Mouse (Mus musculus) limb, embryonic 14.5 days (tissue): ENCODE measurements around the gene Fam13c. TPM values are rescaled to one million over a fixed set of nuclear protein-coding genes. Genes with fewer than 3 reads are reported as not detected.

Source experiments
- ATAC-seq: fragments of 200-750 bp; cut with Nextera tagmentation; 2 replicates; pipeline ENCODE4 v1.8.0; 2017; ENCODE audit warnings: low read depth, moderate number of reproducible peaks, moderate TSS enrichment; ENCODE audit not compliant: low FRiP score
- DNase-seq: peaks from one replicate; pipeline ENCODE4 v3.0.0-alpha.2; 2015; ENCODE audit warnings: low spot score
- H3K27ac ChIP-seq: fragments of 300-500 bp; sonication (generic); replicated peaks from 2 replicates; pipeline ENCODE4 v1.5.1; 2014; ENCODE audit warnings: low read depth, mild to moderate bottlenecking, low read length, moderate library complexity, mixed read lengths
- H3K27me3 ChIP-seq: fragments of 300-500 bp; sonication (generic); 2 replicates; pipeline ENCODE4 v1.6.1; 2014; ENCODE audit warnings: low read length, mixed read lengths; ENCODE audit not compliant: control insufficient read depth, insufficient read depth
- H3K36me3 ChIP-seq: fragments of 300-500 bp; sonication (generic); 2 replicates; pipeline ENCODE4 v1.6.1; 2014; ENCODE audit warnings: mild to moderate bottlenecking, low read length, moderate library complexity, mixed read lengths; ENCODE audit not compliant: control insufficient read depth, insufficient read depth
- H3K4me1 ChIP-seq: fragments of 300-500 bp; sonication (generic); 2 replicates; pipeline ENCODE4 v1.6.1; 2014; ENCODE audit warnings: antibody characterized with exemption, low read length, mixed read lengths; ENCODE audit not compliant: control insufficient read depth, insufficient read depth
- H3K4me2 ChIP-seq: fragments of 300-500 bp; sonication (generic); replicated peaks from 2 replicates; pipeline ENCODE4 v1.6.1; 2014; ENCODE audit warnings: low read depth, mild to moderate bottlenecking, low read length, moderate library complexity; ENCODE audit not compliant: severe bottlenecking
- H3K4me3 ChIP-seq: fragments of 300-500 bp; sonication (generic); replicated peaks from 2 replicates; pipeline ENCODE4 v1.5.1; 2014; ENCODE audit warnings: low read length
- H3K9ac ChIP-seq: fragments of 300-500 bp; sonication (generic); 2 replicates; pipeline ENCODE4 v1.6.1; 2014; ENCODE audit warnings: mild to moderate bottlenecking, low read depth, low read length, moderate library complexity; ENCODE audit not compliant: severe bottlenecking
- H3K9me3 ChIP-seq: fragments of 300-500 bp; sonication (generic); 2 replicates; pipeline ENCODE4 v1.6.1; 2016; ENCODE audit warnings: low read length; ENCODE audit not compliant: control insufficient read depth
- POLR2A ChIP-seq: fragments of 200-500 bp; IDR thresholded peaks from 2 replicates; pipeline ENCODE4 v1.8.0; 2012; ENCODE audit warnings: inconsistent platforms, mild to moderate bottlenecking, moderate library complexity, borderline replicate concordance; ENCODE audit not compliant: insufficient read depth, insufficient read length; ENCODE audit errors: extremely low read depth
- WGBS: fragments of 180-500 bp; shearing (Covaris S2); extraction: QIAGEN DNeasy Blood & Tissue Kit; methylation state at CpG from one replicate; pipeline ENCODE4 v1.1.7; 2014; 5-methylcytosine and 5-hydroxymethylcytosine counted together
- polyA plus RNA-seq, 2 experiments: library from polyadenylated mRNA; depleted of rRNA in 1 of 2; stranded (reverse) in 1 of 2; unstranded in 1 of 2; fragments of >200 nt; fragmentation: Nextera tagmentation in 1 of 2; extraction: Ambion mirVana in 1 of 2; gene quantifications; 2 replicates each; pipeline versions ENCODE4 v1.2.1 to v1.2.3; 2012 to 2014

Fam13c gene
- polyA plus RNA-seq, 2 experiments = 6.1 to 11.0 TPM

DNA sequence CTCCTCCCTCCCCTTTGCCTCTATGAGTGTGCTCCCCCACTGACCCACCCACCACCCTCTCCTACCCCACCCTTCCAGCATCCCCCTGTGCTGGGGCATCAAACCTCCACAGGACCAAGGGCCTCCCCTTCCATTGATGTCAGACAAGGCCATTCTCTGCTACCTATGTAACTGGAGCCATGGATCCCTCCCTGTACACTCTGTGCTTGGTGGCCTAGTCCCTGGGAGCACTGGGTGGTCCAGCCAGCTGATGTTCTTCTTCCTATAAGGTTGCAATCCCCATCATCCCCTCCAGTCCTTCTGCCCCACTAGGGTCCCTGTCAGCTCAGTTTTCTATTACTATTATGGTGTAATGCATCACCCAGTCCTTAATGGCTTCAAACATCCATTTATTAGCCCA is 65.1 kb downstream of the Fam13c start:
- TF ChIP-seq POLR2A = no peak
- H3K27me3 ChIP-seq = no peaks in the 10 kb centered on the region
- no peak overlapping the region for H3K27ac ChIP-seq
- no peaks in the 10 kb centered on the region for H3K4me1 ChIP-seq
- H3K9ac ChIP-seq = no peak overlapping the region
- no peaks in the 10 kb centered on the region for H3K36me3 ChIP-seq
- H3K4me2 ChIP-seq = no peak overlapping the region
- DNase-seq (no peak), ATAC-seq (no peak)
- no peak overlapping the region for H3K4me3 ChIP-seq
- H3K9me3 ChIP-seq = peaks cover 5% of the 10 kb centered on the region; the same call in 1 of the 2 replicates

DNA sequence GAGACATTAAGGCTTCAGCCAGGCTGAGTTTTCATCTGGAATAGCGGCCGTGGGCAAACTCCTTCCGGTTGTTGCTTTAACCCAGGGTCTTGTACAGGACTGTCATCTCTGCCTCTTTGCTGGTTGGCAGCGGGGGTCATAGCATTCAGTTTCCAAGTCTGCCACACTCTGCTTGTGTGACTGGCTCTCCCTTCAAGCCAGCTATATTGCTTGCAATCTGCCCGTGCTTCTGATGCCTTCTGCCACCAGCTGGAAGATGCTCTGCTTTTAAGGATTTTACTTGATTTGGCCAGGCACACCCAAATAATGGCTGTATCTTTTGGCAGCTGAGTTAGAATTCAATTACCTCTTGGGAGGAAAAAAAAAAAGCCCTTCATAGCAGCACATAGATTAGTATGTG is 65.6 kb downstream of the Fam13c start:
- TF ChIP-seq POLR2A = no peak
- ATAC-seq (no peak), DNase-seq (no peak)
- H3K4me1 ChIP-seq = no peaks in the 10 kb centered on the region
- peaks cover 5% of the 10 kb centered on the region; the same call in 1 of the 2 replicates for H3K9me3 ChIP-seq
- no peaks in the 10 kb centered on the region for H3K27me3 ChIP-seq
- no peak overlapping the region for H3K9ac ChIP-seq
- H3K36me3 ChIP-seq = no peaks in the 10 kb centered on the region
- 68% methylated on average over 5 of the region's 5 CpGs for WGBS
- H3K4me3 ChIP-seq = no peak overlapping the region
- H3K27ac ChIP-seq = no peak overlapping the region
- H3K4me2 ChIP-seq = no peak overlapping the region

DNA sequence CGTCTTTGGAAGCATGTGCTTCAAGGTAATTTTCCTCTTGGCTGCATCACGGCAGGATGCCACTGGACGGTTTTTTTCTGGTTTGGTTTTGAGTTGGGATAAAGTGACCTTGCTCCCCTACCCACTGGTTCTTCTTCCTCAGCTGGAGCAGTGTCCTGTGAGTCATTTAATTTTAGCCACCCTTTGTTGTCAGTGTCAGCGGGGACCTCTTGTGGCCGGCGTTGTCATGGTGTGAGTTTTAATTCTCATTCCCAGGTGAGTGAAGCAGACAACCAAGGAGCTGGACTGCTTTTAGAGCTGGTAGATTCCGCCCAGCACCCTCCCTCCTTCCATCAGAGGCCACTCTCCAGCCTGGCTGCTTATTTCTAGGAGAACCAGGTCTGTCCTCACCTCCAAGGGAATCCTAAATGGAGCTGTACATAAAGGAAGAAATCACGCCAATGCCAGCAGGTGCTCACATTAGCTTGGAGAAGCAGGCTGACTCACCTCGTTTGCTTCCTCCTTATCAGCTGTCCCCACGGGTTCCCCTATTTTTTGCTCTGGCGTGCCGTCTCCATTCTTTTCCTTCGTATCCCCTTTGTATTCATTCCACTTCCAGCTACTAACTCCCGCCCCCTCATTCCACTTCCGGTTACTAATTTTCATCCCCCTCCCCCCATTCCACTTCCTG is 66.4 kb downstream of the Fam13c start:
- no peak for TF ChIP-seq POLR2A
- no peak for DNase-seq
- Histone ChIP-seq H3K9ac (no peak overlapping the region), H3K36me3 (no peaks in the 10 kb centered on the region), H3K9me3 (peaks cover 5% of the 10 kb centered on the region; the same call in 1 of the 2 replicates), H3K4me3 (no peak overlapping the region), H3K4me2 (no peak overlapping the region), H3K27me3 (no peaks in the 10 kb centered on the region), H3K27ac (no peak overlapping the region), H3K4me1 (no peaks in the 10 kb centered on the region)
- WGBS = 70% methylated on average over 15 of the region's 15 CpGs
- no peak for ATAC-seq

DNA sequence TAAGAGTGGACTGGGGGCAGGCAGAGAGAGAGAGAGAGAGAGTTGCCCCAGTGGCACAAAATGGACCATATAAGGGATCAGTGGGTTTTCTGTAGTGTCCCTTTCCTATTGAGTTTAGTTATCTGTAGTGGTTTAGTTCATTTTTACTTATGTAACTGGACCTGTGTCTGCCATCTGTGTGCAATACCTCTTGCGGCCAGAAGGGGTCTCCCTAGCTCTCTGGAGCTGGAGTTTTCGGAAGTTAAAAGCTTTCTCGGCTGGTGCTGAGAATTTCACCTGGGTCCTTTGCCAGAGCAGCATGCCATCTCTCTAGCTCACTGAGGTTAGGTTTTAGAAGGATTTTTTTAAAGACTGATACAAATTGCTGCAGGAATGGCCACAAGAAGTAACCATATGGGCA is 67.6 kb downstream of the Fam13c start:
- ATAC-seq (no peak), DNase-seq (no peak)
- H3K9me3 ChIP-seq = peaks cover 5% of the 10 kb centered on the region; the same call in 1 of the 2 replicates
- H3K4me2 ChIP-seq = no peak overlapping the region
- no peaks in the 10 kb centered on the region for H3K4me1 ChIP-seq
- no peaks in the 10 kb centered on the region for H3K36me3 ChIP-seq
- H3K27ac ChIP-seq = no peak overlapping the region
- WGBS = 91% methylated on average over 3 of the region's 3 CpGs
- no peak overlapping the region for H3K4me3 ChIP-seq
- H3K27me3 ChIP-seq = no peaks in the 10 kb centered on the region
- H3K9ac ChIP-seq = no peak overlapping the region
- TF ChIP-seq POLR2A = no peak

DNA sequence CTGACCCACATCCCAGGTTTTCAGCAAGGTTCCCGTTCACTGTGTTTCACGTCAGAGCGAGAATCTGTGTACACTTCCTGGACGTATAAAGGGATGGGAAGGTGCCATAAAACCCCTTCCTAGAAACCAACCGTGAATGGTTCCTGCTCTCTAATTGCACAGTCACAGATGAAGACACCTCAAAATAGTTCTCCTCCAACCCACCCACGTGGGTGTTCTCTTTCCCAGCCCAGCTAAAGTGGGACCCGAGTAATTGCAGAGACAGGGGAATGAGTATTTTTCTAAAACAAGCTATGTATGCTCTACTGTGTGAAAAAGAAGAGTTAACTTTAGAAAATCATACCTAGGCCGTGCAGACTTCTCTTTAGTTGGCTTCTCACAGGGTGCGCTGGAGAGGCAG is 74.6 kb downstream of the Fam13c start:
- Histone ChIP-seq H3K4me1 (peaks cover 5% of the 10 kb centered on the region), H3K9ac (no peak overlapping the region)
- ATAC-seq = no peak

More for the DNA sequence above, 74.6 kb downstream of the Fam13c start:
- no peak for TF ChIP-seq POLR2A
- 67% methylated on average over 9 of the region's 9 CpGs for WGBS
- DNase-seq = no peak
- no peaks in the 10 kb centered on the region for H3K36me3 ChIP-seq
- H3K27me3 ChIP-seq = no peaks in the 10 kb centered on the region
- no peak overlapping the region for H3K4me3 ChIP-seq
- no peak overlapping the region for H3K27ac ChIP-seq
- no peak overlapping the region for H3K4me2 ChIP-seq
- no peaks in the 10 kb centered on the region for H3K9me3 ChIP-seq
